Mouse (Mus musculus) forebrain, embryonic 14.5 days (tissue): ENCODE measurements around the gene Fbxl4. TPM values are rescaled to one million over a fixed set of nuclear protein-coding genes. Genes with fewer than 3 reads are reported as not detected.

Source experiments
- ATAC-seq: fragments of 200-750 bp; cut with Nextera tagmentation; 2 replicates; pipeline ENCODE4 v1.8.0; 2017; ENCODE audit warnings: mild to moderate bottlenecking, moderate library complexity
- DNase-seq: peaks from one replicate; pipeline ENCODE4 v3.0.0-alpha.2; 2015; ENCODE audit warnings: low spot score
- H3K27ac ChIP-seq: fragments of 300-500 bp; sonication (generic); 2 replicates; pipeline ENCODE4 v1.5.1; 2014; ENCODE audit warnings: low read depth, mild to moderate bottlenecking, control low read depth, low read length, moderate library complexity
- H3K27me3 ChIP-seq: fragments of 300-500 bp; sonication (generic); replicated peaks from 2 replicates; pipeline ENCODE4 v1.6.1; 2014; ENCODE audit warnings: low read length, control low read depth, mixed read lengths; ENCODE audit not compliant: control insufficient read depth, insufficient read depth
- H3K36me3 ChIP-seq: fragments of 300-500 bp; sonication (generic); 2 replicates; pipeline ENCODE4 v1.6.1; 2014; ENCODE audit warnings: low read length, control low read depth; ENCODE audit not compliant: control insufficient read depth, insufficient read depth
- H3K4me1 ChIP-seq: fragments of 300-500 bp; sonication (generic); 2 replicates; pipeline ENCODE4 v1.6.1; 2014; ENCODE audit warnings: antibody characterized with exemption, low read length, control low read depth; ENCODE audit not compliant: control insufficient read depth, insufficient read depth
- H3K4me2 ChIP-seq: fragments of 300-500 bp; sonication (generic); 2 replicates; pipeline ENCODE4 v1.6.1; 2014; ENCODE audit warnings: mild to moderate bottlenecking, control low read depth, low read length
- H3K4me3 ChIP-seq: fragments of 300-500 bp; sonication (generic); 2 replicates; pipeline ENCODE4 v1.5.1; 2014; ENCODE audit warnings: low read depth, low read length, control low read depth
- H3K9ac ChIP-seq: fragments of 300-500 bp; sonication (generic); 2 replicates; pipeline ENCODE4 v1.6.1; 2014; ENCODE audit warnings: mild to moderate bottlenecking, low read length, control low read depth, moderate library complexity
- H3K9me3 ChIP-seq: fragments of 300-500 bp; sonication (generic); replicated peaks from 2 replicates; pipeline ENCODE4 v1.6.1; 2016; ENCODE audit warnings: low read length, control low read depth, mixed read lengths; ENCODE audit not compliant: control insufficient read depth
- WGBS: fragments of 180-500 bp; shearing (Covaris S2); extraction: QIAGEN DNeasy Blood & Tissue Kit; methylation state at CpG from one replicate; pipeline ENCODE4 v1.1.7; 2014; 5-methylcytosine and 5-hydroxymethylcytosine counted together
- polyA plus RNA-seq: library from polyadenylated mRNA; unstranded; fragments of >200 nt; fragmentation: Nextera tagmentation; extraction: Ambion mirVana; gene quantifications from 2 replicates; pipeline ENCODE4 v1.2.1, GENCODE M21; 2014

Fbxl4 gene
- polyA plus RNA-seq, 1 experiment from 2014 or later, result 15.0 TPM

- ATAC-seq (no peak), DNase-seq (no peak)
- Histone ChIP-seq H3K4me3 (no peak overlapping the region), H3K27ac (no peak overlapping the region), H3K4me1 (no peaks in the 10 kb centered on the region), H3K27me3 (no peaks in the 10 kb centered on the region), H3K9ac (no peak overlapping the region), H3K4me2 (no peak overlapping the region), H3K36me3 (no peaks in the 10 kb centered on the region), H3K9me3 (no peaks in the 10 kb centered on the region)
- WGBS, result 88% methylated on average over 1 of the region's 1 CpGs
These were observed 26.4 kb downstream of the Fbxl4 start for GRCm38 (mm10) chr4:22383528-22384265.

DNA sequence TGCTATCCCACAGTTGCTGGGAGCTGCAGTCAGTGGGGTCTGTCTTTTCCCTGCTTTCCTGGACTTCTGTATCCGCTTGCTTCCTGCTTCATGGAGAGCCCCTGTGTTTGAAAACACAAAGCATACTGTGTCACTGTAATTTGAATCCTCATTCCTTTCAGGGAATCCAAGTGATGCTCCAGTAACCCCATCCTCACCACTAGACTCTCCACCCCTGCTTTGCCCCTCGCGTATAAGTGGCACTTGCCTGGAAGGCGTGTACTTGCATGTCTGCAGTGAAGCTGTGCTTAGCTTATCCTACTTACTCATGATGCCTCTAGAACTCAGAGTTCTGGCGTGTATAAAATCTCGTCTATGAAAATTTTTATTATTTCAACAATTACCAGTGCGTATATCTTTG lies 32.7 kb downstream of the Fbxl4 start:
- no peak for ATAC-seq
- H3K36me3 ChIP-seq, result no peaks in the 10 kb centered on the region
- WGBS, result 60% methylated on average over 7 of the region's 7 CpGs
- no peaks in the 10 kb centered on the region for H3K27me3 ChIP-seq
- no peak overlapping the region for H3K4me3 ChIP-seq
- H3K27ac ChIP-seq, result no peak overlapping the region
- no peak for DNase-seq
- H3K4me1 ChIP-seq, result 0 out of 2 replicates have a peak, but pooled peaks cover 2% of the 10 kb centered on the region
- no peaks in the 10 kb centered on the region for H3K9me3 ChIP-seq
- no peak overlapping the region for H3K4me2 ChIP-seq
- H3K9ac ChIP-seq, result 0 out of 2 replicates have a peak overlapping the region, but pooled peaks have one; percentile 5

DNA sequence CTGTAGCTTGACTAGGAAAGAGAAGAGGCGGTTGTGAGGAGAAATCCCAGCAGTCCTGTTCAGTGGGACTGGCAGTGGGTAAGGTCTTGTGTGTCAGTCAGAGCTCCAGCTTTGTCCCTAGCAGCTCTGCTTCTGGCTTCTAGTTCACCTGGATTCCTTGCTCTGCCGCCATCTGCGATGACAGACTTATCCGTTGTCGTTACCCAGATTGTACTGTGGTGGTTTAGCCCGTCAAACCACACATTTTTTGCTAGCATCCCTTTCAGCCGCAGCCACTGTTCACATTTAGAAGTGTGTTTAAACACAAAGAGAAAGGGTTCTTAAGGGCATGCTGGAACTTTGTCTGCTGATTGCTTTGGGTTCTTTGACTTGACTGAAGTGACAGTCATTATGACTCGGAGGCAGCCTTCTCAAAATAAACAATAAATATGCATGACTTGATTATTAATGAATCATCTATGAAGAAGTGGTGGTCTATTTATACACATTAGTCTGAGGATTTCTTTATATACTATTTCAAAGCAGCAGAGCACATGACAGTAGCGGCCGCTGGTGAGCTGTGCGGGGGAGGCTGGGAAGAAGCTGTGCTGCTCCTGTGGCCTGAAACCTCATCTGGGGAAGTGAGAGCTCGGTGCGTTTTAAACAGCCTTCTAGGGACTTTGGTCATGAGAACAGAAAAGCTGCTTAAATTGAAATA lies 35.6 kb downstream of the Fbxl4 start:
- H3K4me2 ChIP-seq, result no peak overlapping the region
- 0 out of 2 replicates have a peak, but pooled peaks cover 2% of the 10 kb centered on the region for H3K4me1 ChIP-seq
- H3K4me3 ChIP-seq, result no peak overlapping the region
- ATAC-seq (peak; percentile 77), DNase-seq (peak; percentile 46)
- no peaks in the 10 kb centered on the region for H3K36me3 ChIP-seq
- H3K9me3 ChIP-seq, result no peaks in the 10 kb centered on the region
- 58% methylated on average over 13 of the region's 13 CpGs for WGBS
- no peak overlapping the region for H3K27ac ChIP-seq
- no peak overlapping the region for H3K9ac ChIP-seq
- no peaks in the 10 kb centered on the region for H3K27me3 ChIP-seq

GRCm38 (mm10) chr4:22395404-22395803 lies 38.1 kb downstream of the Fbxl4 start:
- H3K9me3 ChIP-seq, result no peaks in the 10 kb centered on the region
- no peak for ATAC-seq
- H3K4me3 ChIP-seq, result no peak overlapping the region
- H3K27ac ChIP-seq, result no peak overlapping the region
- WGBS, result 90% methylated on average over 2 of the region's 2 CpGs
- DNase-seq, result no peak
- no peaks in the 10 kb centered on the region for H3K36me3 ChIP-seq
- H3K4me1 ChIP-seq, result 0 out of 2 replicates have a peak, but pooled peaks cover 2% of the 10 kb centered on the region
- no peak overlapping the region for H3K4me2 ChIP-seq
- no peak overlapping the region for H3K9ac ChIP-seq
- H3K27me3 ChIP-seq, result no peaks in the 10 kb centered on the region

GRCm38 (mm10) chr4:22396484-22397000 lies 39.2 kb downstream of the Fbxl4 start:
- Histone ChIP-seq H3K4me3 (no peak overlapping the region), H3K36me3 (no peaks in the 10 kb centered on the region), H3K9me3 (no peaks in the 10 kb centered on the region), H3K9ac (no peak overlapping the region), H3K4me1 (0 out of 2 replicates have a peak, but pooled peaks cover 2% of the 10 kb centered on the region), H3K27me3 (no peaks in the 10 kb centered on the region), H3K27ac (no peak overlapping the region), H3K4me2 (no peak overlapping the region)
- 97% methylated on average over 1 of the region's 1 CpGs for WGBS
- DNase-seq (no peak), ATAC-seq (no peak)

- Histone ChIP-seq H3K4me2 (no peak overlapping the region), H3K9me3 (no peaks in the 10 kb centered on the region), H3K9ac (no peak overlapping the region), H3K36me3 (no peaks in the 10 kb centered on the region), H3K4me1 (0 out of 2 replicates have a peak, but pooled peaks cover 2% of the 10 kb centered on the region), H3K4me3 (no peak overlapping the region), H3K27ac (no peak overlapping the region), H3K27me3 (no peaks in the 10 kb centered on the region)
- ATAC-seq (no peak), DNase-seq (no peak)
- WGBS, result 99% methylated on average over 5 of the region's 5 CpGs
These were observed 39.7 kb downstream of the Fbxl4 start for GRCm38 (mm10) chr4:22397003-22397402.

DNA sequence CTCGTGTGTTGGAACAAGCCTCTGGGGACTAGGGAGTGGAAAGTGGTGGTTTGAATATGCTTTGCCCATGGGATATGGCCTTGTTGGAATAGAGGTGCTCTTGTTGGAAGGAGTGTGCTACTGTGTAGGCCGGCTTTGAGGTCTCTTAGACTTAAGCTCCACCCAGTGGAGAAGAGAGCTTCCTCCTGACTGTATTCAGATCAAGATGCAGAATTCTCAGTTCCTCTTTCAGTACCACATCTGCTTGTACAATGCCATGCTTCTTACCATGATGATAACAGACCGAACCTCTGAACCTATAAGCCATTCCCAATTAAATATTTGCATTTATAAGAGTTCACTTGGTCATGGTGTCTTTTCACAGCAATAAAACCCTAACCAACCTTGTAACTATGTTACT lies 44.7 kb downstream of the Fbxl4 start:
- ATAC-seq (no peak), DNase-seq (no peak)
- Histone ChIP-seq H3K9ac (no peak overlapping the region), H3K4me2 (no peak overlapping the region), H3K9me3 (no peaks in the 10 kb centered on the region), H3K27ac (no peak overlapping the region), H3K27me3 (no peaks in the 10 kb centered on the region), H3K36me3 (no peaks in the 10 kb centered on the region), H3K4me3 (no peak overlapping the region), H3K4me1 (no peaks in the 10 kb centered on the region)
- 94% methylated on average over 3 of the region's 3 CpGs for WGBS

DNA sequence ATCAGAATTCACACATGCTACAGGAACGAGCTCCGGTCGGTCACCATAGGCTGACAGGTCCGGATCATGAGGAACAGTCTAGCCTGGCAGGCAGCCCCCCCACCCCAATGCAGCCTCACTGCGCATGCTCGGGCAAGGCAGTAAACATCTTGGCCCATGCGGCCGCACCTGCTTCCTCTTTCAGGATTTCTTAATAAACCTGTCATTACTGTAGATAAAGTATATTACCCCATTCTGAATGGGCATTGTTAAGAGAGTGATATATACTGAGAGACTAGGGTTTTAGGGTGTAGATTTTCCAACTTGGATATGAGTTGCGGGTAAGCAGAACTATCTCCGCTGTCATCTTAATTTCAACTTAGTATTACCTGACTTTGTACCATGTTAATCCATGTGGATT lies 45.6 kb downstream of the Fbxl4 start:
- ATAC-seq (no peak), DNase-seq (no peak)
- WGBS, result 96% methylated on average over 10 of the region's 10 CpGs
- Histone ChIP-seq H3K9me3 (no peaks in the 10 kb centered on the region), H3K27ac (no peak overlapping the region), H3K9ac (no peak overlapping the region), H3K4me2 (no peak overlapping the region), H3K4me1 (no peaks in the 10 kb centered on the region), H3K36me3 (no peaks in the 10 kb centered on the region), H3K4me3 (no peak overlapping the region), H3K27me3 (no peaks in the 10 kb centered on the region)

GRCm38 (mm10) chr4:22420627-22421026 lies 63.3 kb downstream of the Fbxl4 start:
- H3K27ac ChIP-seq, result no peak overlapping the region
- ATAC-seq, result no peak
- no peaks in the 10 kb centered on the region for H3K4me1 ChIP-seq
- no peak overlapping the region for H3K4me2 ChIP-seq
- no peaks in the 10 kb centered on the region for H3K36me3 ChIP-seq
- H3K27me3 ChIP-seq, result no peaks in the 10 kb centered on the region
- no peak overlapping the region for H3K4me3 ChIP-seq
- WGBS, result 69% methylated on average over 2 of the region's 2 CpGs
- no peaks in the 10 kb centered on the region for H3K9me3 ChIP-seq
- H3K9ac ChIP-seq, result no peak overlapping the region
- no peak for DNase-seq
